Mouse (Mus musculus) cortical plate, adult 2 months (tissue): Measurements from ENCODE around the gene Trip13. TPM values are rescaled to one million over a fixed set of nuclear protein-coding genes. Genes with fewer than 3 reads are reported as not detected.

ENCODE experiments used
- H3K27ac ChIP-seq: fragments of 200-500 bp; 2 replicates; pipeline ENCODE4 v1.5.1; 2012; ENCODE audit warnings: low read length, control low read depth, inconsistent platforms; ENCODE audit not compliant: insufficient read depth
- H3K4me1 ChIP-seq: fragments of 200-500 bp; 2 replicates; pipeline ENCODE4 v1.6.1; 2011; ENCODE audit warnings: low read length; ENCODE audit not compliant: control insufficient read depth, insufficient read depth
- H3K4me3 ChIP-seq: fragments of 200-500 bp; 2 replicates; pipeline ENCODE4 v1.5.1; 2011; ENCODE audit warnings: mild to moderate bottlenecking, low read length, control low read depth; ENCODE audit not compliant: insufficient read depth
- CTCF ChIP-seq: fragments of 200-500 bp; IDR thresholded peaks from 2 replicates; pipeline ENCODE4 v1.5.1; 2011; ENCODE audit warnings: mild to moderate bottlenecking, control low read depth, low read length; ENCODE audit not compliant: insufficient read depth; ENCODE audit errors: extremely low read depth
- POLR2A ChIP-seq: fragments of 200-500 bp; IDR thresholded peaks from 2 replicates; pipeline ENCODE4 v1.6.1; 2011; ENCODE audit warnings: mild to moderate bottlenecking, low read length, control low read depth; ENCODE audit not compliant: insufficient read depth; ENCODE audit errors: extremely low read depth
- polyA plus RNA-seq: library from polyadenylated mRNA; depleted of rRNA; stranded (reverse); fragments of >200 nt; gene quantifications from 2 replicates; pipeline ENCODE4 v1.2.3, GENCODE M21; 2012; rRNA removed

Gene Trip13
- polyA plus RNA-seq, 1 experiment = 1.1 TPM

- H3K27ac ChIP-seq = no peak overlapping the region
- TF ChIP-seq CTCF = no peak
- no peak for TF ChIP-seq POLR2A
- H3K4me1 ChIP-seq = no peaks in the 10 kb centered on the region; the same call in 1 of the 2 replicates
- H3K4me3 ChIP-seq = no peak overlapping the region
Observed at GRCm38 (mm10) chr13:73892493-73893178, 44.9 kb downstream of the Trip13 start.

DNA sequence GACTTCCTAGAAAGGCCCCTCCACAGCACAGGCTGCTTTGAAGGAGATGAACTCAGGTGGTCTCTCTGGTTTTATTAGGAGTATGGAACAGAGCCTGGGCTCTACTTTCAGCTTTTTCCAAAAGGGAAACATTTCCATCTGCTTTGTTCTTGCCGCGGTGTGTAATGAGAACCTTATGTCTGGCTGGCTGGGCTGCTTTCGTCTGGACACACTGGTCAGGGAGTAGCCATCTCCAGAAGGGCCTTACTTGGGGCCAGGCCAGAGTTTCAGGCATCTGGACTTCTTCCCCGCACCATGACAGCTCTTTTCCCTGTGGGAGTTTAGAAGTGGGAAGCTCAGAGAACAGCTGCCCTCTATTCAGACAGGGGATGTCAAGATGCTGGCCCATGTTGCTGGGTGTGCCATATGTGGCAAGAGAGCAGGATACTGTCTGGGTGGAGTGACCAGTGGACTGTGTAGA is 50.1 kb downstream of the Trip13 start:
- Histone ChIP-seq H3K4me1 (no peaks in the 10 kb centered on the region; the same call in 1 of the 2 replicates), H3K27ac (no peak overlapping the region), H3K4me3 (no peak overlapping the region)
- no peak for TF ChIP-seq POLR2A
- no peak for TF ChIP-seq CTCF

- H3K4me3 ChIP-seq = no peak overlapping the region
- TF ChIP-seq POLR2A (no peak), CTCF (no peak)
- no peaks in the 10 kb centered on the region for H3K4me1 ChIP-seq
- H3K27ac ChIP-seq = no peak overlapping the region
Observed at GRCm38 (mm10) chr13:73886601-73887000, 51.0 kb downstream of the Trip13 start.

- no peak overlapping the region for H3K27ac ChIP-seq
- H3K4me1 ChIP-seq = no peaks in the 10 kb centered on the region
- TF ChIP-seq POLR2A (no peak), CTCF (no peak)
- no peak overlapping the region for H3K4me3 ChIP-seq
Observed at GRCm38 (mm10) chr13:73886066-73886465, 51.5 kb downstream of the Trip13 start.

GRCm38 (mm10) chr13:73885656-73886055 is 51.9 kb downstream of the Trip13 start:
- H3K27ac ChIP-seq = no peak overlapping the region
- no peaks in the 10 kb centered on the region for H3K4me1 ChIP-seq
- no peak overlapping the region for H3K4me3 ChIP-seq
- TF ChIP-seq CTCF (no peak), POLR2A (no peak)

GRCm38 (mm10) chr13:73881347-73881746 is 56.2 kb downstream of the Trip13 start:
- no peak overlapping the region for H3K4me3 ChIP-seq
- no peak overlapping the region for H3K27ac ChIP-seq
- TF ChIP-seq CTCF (no peak), POLR2A (no peak)
- no peaks in the 10 kb centered on the region for H3K4me1 ChIP-seq

GRCm38 (mm10) chr13:73879824-73880223 is 57.8 kb downstream of the Trip13 start:
- no peaks in the 10 kb centered on the region for H3K4me1 ChIP-seq
- TF ChIP-seq CTCF (0 out of 2 replicates have a peak, but pooled peaks have one; percentile 19), POLR2A (no peak)
- no peak overlapping the region for H3K4me3 ChIP-seq
- no peak overlapping the region for H3K27ac ChIP-seq

GRCm38 (mm10) chr13:73872159-73872558 is 65.4 kb downstream of the Trip13 start:
- Histone ChIP-seq H3K4me3 (no peak overlapping the region), H3K27ac (no peak overlapping the region), H3K4me1 (no peaks in the 10 kb centered on the region)
- TF ChIP-seq POLR2A = no peak
- TF ChIP-seq CTCF = no peak

Other genes with a start within 250 kb of the Trip13 start
- gene Slc6a19, start 232.9 kb downstream of the Trip13 start, polyA plus RNA-seq = 0.28 and 0.79 TPM in 2 replicates
- 5.8 and 6.0 TPM in 2 replicates for gene Slc12a7, start 204.7 kb downstream of the Trip13 start, polyA plus RNA-seq
- 3.5 and 4.4 TPM in 2 replicates for gene Nkd2, start 90.2 kb downstream of the Trip13 start, polyA plus RNA-seq
- gene Brd9, start within 50 bp of the Trip13 start, polyA plus RNA-seq = 138 and 169 TPM in 2 replicates
- gene Zdhhc11, start 26.1 kb upstream of the Trip13 start, polyA plus RNA-seq = not detected in 2 replicates
- 366 and 382 TPM in 2 replicates for gene Tppp, start 71.6 kb upstream of the Trip13 start, polyA plus RNA-seq
- gene Cep72, start 124.5 kb upstream of the Trip13 start, polyA plus RNA-seq = 1.7 and 1.9 TPM in 2 replicates
- gene Slc9a3, start 183.7 kb upstream of the Trip13 start, polyA plus RNA-seq = 0.86 and 1.5 TPM in 2 replicates